Mouse (Mus musculus): ENCODE measurements around the gene Slc44a3.

Slc44a3 gene

DNA sequence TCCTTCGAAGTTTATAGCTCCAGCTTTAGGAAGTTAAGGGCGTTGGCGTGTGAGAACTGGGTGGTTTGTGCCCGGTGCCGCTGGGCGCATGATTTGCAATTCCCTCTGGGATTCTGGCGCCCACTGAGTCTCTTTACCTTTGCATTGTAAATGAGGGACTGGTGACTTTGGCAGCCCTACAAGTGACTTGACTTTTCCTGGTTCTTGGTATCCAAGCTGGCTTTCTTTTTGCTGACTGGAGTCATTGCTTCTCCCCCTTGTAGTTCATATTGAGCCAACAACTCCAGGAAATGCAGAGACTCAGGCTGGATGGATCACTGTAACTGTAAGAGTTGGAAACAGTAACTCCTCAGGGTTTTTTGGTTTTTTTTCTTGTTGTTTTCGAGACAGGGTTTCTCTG lies 104.0 kb downstream of the Slc44a3 start:
- no peak for DNase-seq (ENCODE audit: low spot score in 2 of 2)

- peak; percentile 80 to 81 for DNase-seq (ENCODE audit: low spot score in 2 of 2)
These were observed 104.7 kb downstream of the Slc44a3 start for GRCm38 (mm10) chr3:121427520-121427908.

DNA sequence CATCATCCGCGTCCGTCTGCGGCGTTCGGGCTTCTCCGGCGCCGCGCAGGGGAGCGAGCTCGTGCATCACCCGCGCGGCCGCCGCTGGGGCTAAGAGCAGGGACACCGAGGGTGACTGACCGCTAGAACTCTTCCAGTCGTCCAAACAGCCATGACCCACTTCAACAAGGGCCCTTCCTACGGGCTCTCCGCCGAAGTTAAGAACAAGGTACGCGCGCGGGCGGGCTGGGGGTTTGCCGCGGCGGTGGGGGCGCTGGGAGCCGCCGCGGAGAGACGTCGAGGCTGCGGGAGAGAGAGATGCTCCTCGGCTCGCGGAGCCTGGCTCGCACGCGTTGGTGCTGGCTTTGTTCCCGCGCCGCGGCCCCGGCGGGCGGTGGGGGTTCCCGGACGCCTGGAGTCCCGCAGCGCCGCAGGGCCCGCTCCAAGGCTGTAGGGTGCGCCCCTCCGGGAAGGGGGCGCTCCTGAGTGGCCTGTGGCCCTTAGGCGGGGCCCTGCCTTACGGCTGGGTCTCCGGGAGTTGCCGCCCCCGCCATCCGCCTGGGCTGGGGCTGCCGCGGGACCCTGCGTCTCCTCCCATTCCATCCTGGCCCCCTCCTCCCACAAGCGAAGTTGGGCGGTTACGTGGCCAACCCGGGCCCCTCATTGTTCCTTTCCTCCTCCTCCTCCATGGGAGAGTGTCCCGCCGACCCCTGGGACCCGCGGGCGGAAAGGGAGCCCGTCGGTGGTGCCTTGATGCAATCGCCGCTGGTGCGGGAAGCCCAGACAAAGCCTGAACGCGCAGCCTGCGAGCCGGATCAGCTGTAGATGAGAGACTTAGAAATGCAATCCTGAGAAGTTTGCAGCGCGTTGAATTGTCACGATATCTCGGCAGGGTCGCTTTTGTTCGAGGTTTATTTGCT lies 105.3 kb downstream of the Slc44a3 start:
- peak; percentile 73 to 76 for DNase-seq (ENCODE audit: low spot score in 2 of 2)

GRCm38 (mm10) chr3:121425861-121426620 lies 106.2 kb downstream of the Slc44a3 start, which contains the start of gene Cnn3:
Gene Cnn3, plus strand, starts transcription at chr3:121426497.
- DNase-seq (ENCODE audit: low spot score in 2 of 2), result peak; percentile 93 to 94

DNA sequence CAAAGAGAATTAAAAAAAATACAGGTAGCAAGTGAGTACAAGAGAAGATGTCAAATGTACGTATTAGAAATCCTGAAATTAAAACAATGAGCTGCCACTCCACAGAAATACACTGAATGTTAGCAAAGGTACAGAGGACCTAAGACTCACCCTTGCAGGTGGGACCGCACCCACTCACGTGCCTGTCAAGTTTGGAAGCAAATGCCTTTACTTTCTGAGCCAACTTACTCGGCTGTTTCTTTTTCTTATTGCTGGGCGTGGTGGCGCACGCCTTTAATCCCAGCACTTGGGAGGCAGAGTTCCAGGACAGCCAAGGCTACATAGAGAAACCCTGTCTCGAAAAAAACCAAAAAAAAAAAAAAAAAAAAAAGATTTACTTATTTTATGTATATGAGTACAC lies 109.8 kb downstream of the Slc44a3 start:
- DNase-seq (ENCODE audit: low spot score in 2 of 2), result no peak

GRCm38 (mm10) chr3:121418850-121419435 lies 113.3 kb downstream of the Slc44a3 start:
- no peak for DNase-seq (ENCODE audit: low spot score in 2 of 2)

DNA sequence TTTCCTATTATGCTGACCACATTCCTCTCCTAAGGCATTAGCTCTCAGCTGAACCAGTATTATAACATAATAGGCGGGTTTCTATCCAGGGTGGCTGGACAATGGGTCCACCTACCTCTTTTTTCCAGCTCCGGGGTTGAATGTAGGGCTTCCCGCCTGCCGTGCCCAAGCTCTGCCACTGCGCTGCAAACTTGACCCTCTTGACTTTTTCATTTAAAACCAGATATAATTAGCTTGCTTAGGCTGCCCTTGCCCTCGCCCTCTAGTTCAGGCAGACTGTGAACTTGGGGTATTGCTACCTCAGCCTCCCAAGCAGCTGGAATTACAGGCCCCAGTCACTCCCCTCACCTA lies 114.0 kb downstream of the Slc44a3 start:
- DNase-seq (ENCODE audit: low spot score in 2 of 2), result no peak

DNA sequence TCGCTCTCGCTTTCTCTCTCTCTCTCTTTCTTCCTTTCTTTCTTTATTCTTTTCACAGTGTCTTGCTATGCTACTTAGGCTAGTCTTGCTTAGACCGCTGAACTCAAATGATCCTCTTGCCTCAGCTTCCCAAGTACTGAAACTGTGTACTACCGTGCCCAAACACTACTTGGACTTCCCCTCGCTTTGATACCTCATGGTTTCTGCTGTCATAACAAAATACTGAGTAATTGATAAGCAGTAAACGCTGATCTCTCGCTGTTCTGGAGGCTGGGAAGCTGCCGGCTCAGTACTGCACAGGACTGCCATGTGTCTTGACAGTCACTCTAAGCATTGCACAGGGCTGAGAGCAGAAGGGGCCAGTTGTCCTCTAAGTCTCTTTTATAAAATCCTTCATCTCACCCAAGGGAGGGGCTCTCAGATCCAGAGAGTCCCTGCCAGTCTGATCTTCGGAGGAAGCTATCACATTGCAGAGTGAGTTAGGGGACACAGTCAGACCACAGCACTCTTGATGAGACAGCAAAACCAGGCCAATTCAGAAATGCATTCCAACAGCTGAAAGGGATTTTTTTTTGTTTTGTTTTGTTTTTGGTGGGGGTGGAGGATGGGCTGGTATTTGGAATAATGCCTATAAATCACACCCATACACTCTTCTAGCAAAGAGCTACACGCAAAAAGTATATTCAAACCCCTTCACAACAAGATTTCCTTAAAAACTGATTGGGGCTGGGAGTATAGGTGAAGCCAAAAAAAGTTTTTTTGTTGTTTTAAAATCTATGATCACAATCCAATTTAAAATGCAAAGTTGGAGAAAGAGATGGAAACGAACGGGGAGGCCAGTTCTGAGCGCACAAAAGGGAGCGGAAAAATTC lies 114.6 kb downstream of the Slc44a3 start:
- no peak for DNase-seq (ENCODE audit: low spot score in 2 of 2)

DNA sequence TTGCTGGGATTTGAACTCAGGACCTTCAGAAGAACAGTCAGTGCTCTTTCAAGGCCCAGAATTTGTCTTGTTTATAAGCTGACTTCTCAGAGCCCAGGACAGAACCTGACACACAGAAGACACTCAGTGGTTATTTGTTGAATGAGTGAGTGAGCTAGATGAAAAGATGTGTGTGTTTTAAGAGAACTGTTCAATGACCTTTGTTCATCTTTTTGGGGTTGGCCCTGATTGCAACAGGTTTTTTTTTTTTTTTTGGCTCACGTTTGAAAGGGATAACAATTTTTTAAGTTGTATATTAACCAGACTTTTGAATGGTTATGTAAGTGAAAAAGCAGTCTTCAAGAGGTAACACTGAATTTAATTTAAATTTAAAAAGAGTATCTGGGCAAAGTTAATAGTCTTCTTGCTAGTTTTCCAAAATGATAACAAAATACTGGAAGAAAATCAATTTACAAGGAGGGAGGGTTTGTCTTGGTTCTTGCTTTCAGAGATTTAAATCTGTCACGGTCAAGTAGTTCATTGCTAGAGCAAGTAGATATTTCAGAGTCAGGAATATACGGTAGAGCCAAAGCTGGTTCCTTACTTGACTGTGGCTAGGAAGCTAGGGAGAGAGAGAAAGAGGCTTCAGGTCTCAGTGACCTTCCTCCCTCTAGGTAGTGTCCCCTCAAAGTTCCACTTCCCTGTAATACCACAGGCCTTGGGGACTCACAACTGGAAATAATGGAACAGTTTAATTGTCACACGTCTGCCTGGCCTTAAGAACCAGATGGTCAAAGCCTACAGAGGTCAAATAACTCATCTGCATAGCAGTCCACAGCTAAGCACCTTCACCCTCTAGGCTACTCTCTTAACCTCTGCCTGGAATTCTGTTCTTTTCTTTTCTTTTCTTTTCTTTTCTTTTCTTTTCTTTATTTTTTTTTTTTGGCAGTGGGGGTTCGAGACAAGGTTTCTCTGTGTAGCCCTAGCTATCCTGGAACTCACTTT lies 115.7 kb downstream of the Slc44a3 start:
- DNase-seq (ENCODE audit: low spot score in 2 of 2), result no peak

DNA sequence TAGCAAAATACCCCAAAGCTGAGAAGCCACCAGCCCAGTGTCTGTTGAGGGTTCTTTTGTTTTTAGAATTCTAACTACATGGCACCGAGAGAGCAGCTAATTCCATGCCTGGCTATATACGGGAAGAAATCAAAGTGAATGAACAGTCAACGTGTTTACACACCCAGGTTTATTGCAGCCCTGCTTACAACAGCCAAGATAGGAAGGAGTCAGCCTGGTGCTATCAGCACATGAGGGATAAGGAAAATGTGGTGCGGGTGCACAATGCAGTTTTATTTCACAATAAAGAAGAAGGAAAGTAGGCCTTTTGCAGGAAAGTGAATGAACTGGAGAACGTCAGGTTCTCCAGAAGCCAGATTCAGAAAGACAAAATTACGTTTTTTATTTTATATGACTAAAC lies 120.8 kb downstream of the Slc44a3 start:
- DNase-seq (ENCODE audit: low spot score in 2 of 2), result no peak
